In genomic region chr3:94691694-94692093, GRCm38 (mm10) we compare ENCODE assay signal across 40 mouse cellular contexts. TPM values are rescaled to one million over a fixed set of nuclear protein-coding genes. Genes with fewer than 3 reads are reported as not detected.
"Had no signal": no experiment of that assay in that cellular context is flagged by ENCODE, and none has a peak within 500 bp of the region (broad histone marks: within the 10 kb centered on the region; RNA-seq: fewer than 3 reads in every experiment).

No protein-coding gene starts in this region.

RNA-seq across cellular contexts. Expression of gene Selenbp2, which starts 1.7 kb away (rescaled TPM):
- total RNA-seq: left cerebral cortex, postnatal 14 days; left cerebral cortex, postnatal 36 days; megakaryocyte progenitor cell, adult 5-6 weeks; megakaryocyte, adult 5-6 weeks; monocyte, adult 5-6 weeks had no signal
- polyA plus RNA-seq: midbrain, embryonic 10.5 days; midbrain, embryonic 11.5 days; midbrain, embryonic 13.5 days; midbrain, embryonic 14.5 days; midbrain, embryonic 16.5 days; neural tube, embryonic 11.5 days; neural tube, embryonic 12.5 days had no signal

RNA-seq across cellular contexts. Expression of gene Gm10972, which starts 48.8 kb away (rescaled TPM):
- total RNA-seq: left cerebral cortex, adult 8-10 months; left cerebral cortex, postnatal 10 days; left cerebral cortex, postnatal 14 days; left cerebral cortex, postnatal 25 days; left cerebral cortex, postnatal 36 days; left cerebral cortex, postnatal 4 days; megakaryocyte progenitor cell, adult 5-6 weeks; megakaryocyte, adult 5-6 weeks; megakaryocyte-erythroid progenitor cell, adult 5-6 weeks; midbrain, postnatal 0 days; monocyte, adult 5-6 weeks had no signal
- polyA plus RNA-seq: limb, embryonic 10.5 days; limb, embryonic 11.5 days; limb, embryonic 12.5 days; limb, embryonic 13.5 days; limb, embryonic 14.5 days; limb, embryonic 15.5 days; liver, embryonic 11.5 days; liver, embryonic 12.5 days; liver, embryonic 13.5 days; liver, embryonic 14.5 days; liver, embryonic 15.5 days; liver, embryonic 16.5 days; liver, postnatal 0 days; lung, adult 2 months; lung, embryonic 14.5 days; lung, embryonic 15.5 days; lung, embryonic 16.5 days; lung, postnatal 0 days; macrophage; midbrain, embryonic 10.5 days; midbrain, embryonic 11.5 days; midbrain, embryonic 12.5 days; midbrain, embryonic 13.5 days; midbrain, embryonic 14.5 days; midbrain, embryonic 15.5 days; midbrain, embryonic 16.5 days; midbrain, postnatal 0 days; myocyte; neural tube, embryonic 11.5 days; neural tube, embryonic 12.5 days had no signal
